Mouse (Mus musculus) cortical plate, adult 2 months (tissue): ENCODE measurements around the gene Efcab9.

Experiments used
- CTCF ChIP-seq: fragments of 200-500 bp; IDR thresholded peaks from 2 replicates; pipeline ENCODE4 v1.5.1; 2011; ENCODE audit warnings: mild to moderate bottlenecking, control low read depth, low read length; ENCODE audit not compliant: insufficient read depth; ENCODE audit errors: extremely low read depth
- POLR2A ChIP-seq: fragments of 200-500 bp; IDR thresholded peaks from 2 replicates; pipeline ENCODE4 v1.6.1; 2011; ENCODE audit warnings: mild to moderate bottlenecking, low read length, control low read depth; ENCODE audit not compliant: insufficient read depth; ENCODE audit errors: extremely low read depth

GRCm38 (mm10) chr11:32498757-32499535, 32.9 kb downstream of the Efcab9 start:
- TF ChIP-seq POLR2A (no peak), CTCF (no peak)
